Mouse (Mus musculus) CD4-positive, CD25-positive, alpha-beta regulatory T cell, adult 9 weeks (primary cell): Measurements from ENCODE around the gene Sdk2. TPM values are rescaled to one million over a fixed set of nuclear protein-coding genes. Genes with fewer than 3 reads are reported as not detected.

Experiments used
- polyA plus RNA-seq: library from polyadenylated mRNA; unstranded; fragments of 100-300 nt; shearing (Covaris generic); gene quantifications from one replicate; pipeline ENCODE4 v1.2.1, GENCODE M21; 2017

Gene Sdk2
- polyA plus RNA-seq, result 0.06 TPM

GRCm38 (mm10) chr11:114066951-114067762 lies at the start of gene Sdk2:
TSS of gene Sdk2 (minus strand) at chr11:114067046.

GRCm38 (mm10) chr11:113751484-113752084 lies 315.3 kb downstream of the Sdk2 start, which contains the start of gene Cdc42ep4:
TSS of gene Cdc42ep4 (minus strand) at chr11:113751881.

